Mouse (Mus musculus): ENCODE measurements around the gene Pcnx4. TPM values are rescaled to one million over a fixed set of nuclear protein-coding genes. Genes with fewer than 3 reads are reported as not detected.

Pcnx4 gene
- 1 to 10 TPM; 2.8 to 3.9 TPM for total RNA-seq (2021)
- long read RNA-seq, experiment 1, full-length matches to known transcripts = 5 of 10 reads
- long read RNA-seq, experiment 1, partial matches to known transcripts = 2 of 10 reads
- long read RNA-seq, experiment 1, other reads (novel, unspliced or antisense) = 3 of 10 reads
- long read RNA-seq, experiment 2, full-length matches to known transcripts = 3 of 6 reads
- long read RNA-seq, experiment 2, partial matches to known transcripts = 3 of 6 reads
- long read RNA-seq, experiment 2, other reads (novel, unspliced or antisense) = 0 of 6 reads

GRCm38 (mm10) chr12:72536021-72536597, at the start of gene Pcnx4:
TSS of gene Pcnx4 (plus strand) at chr12:72536383.
- DNase-seq = peak; percentile 98

DNA sequence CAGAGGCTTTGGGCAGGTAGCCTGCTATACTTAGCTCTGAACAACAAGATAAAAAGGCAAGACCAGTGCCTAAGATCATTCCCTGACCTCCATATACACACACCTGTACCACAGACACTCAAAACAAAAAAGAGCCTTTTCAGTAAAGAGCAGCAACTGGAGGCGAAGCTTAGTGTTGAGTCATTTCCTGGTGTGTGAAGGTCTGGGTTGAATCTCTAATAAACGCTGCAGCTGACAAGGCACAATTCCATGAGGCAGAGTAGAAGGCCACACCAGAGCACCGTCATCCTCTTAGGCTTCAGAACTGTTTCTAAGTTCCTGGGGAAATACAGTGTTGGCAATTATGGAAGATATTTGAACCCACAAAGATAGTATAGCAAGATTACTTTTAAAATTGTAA, 48.7 kb upstream of the Pcnx4 start:
- DNase-seq = no peak

DNA sequence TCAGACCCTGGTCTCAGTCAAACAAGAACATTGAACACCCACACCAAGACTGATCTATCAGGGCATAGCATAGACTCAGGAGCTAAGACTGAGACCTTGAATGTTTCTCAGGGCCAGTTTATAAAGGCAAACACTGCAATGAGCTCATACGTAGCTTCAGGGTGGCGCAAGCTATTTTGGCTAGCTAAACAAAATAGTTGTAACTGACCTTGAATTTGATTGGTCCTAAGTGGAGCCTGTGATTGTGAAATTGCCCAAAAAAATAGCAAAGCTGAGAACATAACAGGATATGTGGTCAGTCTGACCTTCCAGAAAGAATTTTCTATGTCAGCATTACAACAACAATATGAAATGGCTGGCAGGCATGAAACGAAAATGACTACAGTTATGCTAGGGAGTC, 46.2 kb upstream of the Pcnx4 start:
- no peak for DNase-seq

GRCm38 (mm10) chr12:72491063-72491719, 45.0 kb upstream of the Pcnx4 start:
- no peak for DNase-seq

GRCm38 (mm10) chr12:72496866-72497600, 39.1 kb upstream of the Pcnx4 start:
- no peak for DNase-seq

DNA sequence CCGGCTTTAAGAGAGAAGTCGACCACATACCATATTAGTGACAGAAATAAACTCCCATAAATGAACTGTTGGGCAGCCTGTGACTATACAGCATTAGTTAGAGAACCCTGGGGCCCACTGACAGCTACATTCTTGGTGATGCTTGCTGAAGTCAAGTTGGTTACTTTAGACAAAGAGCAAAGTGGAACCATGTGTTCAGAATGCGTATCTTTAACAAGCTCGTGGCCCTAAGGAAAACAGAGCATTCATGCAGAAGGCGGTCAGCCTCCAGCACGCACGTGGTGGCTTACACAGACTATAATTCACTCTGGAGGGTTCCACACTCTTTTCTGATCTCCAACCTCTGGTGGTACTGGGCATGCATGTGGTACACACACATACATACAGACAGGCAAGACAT, 26.6 kb upstream of the Pcnx4 start:
- DNase-seq = no peak

GRCm38 (mm10) chr12:72515446-72515845, 20.7 kb upstream of the Pcnx4 start:
- DNase-seq = no peak

DNA sequence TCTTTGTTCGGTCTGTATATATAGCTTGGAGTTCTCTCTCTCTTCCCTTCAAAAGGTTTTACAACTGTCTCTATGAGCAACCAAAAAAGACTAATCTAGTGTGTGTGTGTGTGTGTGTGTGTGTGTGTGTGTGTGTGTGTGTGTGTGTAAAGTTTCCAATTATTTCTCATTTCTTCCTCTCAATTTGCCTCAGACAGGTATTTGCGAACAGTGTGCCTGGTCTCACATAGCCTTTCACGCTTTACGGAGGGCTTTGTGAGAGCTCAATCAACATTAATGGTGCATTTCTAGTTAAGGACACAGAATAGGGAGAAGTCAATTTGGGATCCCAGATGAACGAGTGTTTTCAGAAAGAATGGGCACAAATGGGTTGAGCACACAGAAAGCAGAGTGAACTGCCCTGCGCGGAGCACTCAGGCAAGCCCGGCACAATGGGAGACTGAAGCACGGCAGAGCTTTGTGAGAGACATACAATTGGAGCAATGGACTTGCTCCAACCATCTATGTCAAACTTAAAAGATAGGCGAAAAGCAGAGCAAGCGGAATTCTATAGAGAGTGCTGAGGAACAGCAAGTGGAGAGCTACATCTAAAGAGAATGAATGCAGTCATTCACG, 18.0 kb upstream of the Pcnx4 start:
- DNase-seq = no peak

- DNase-seq = no peak
These were observed 16.8 kb upstream of the Pcnx4 start for GRCm38 (mm10) chr12:72519352-72519751.

- no peak for DNase-seq
These were observed 16.3 kb upstream of the Pcnx4 start for GRCm38 (mm10) chr12:72519855-72520254.

DNA sequence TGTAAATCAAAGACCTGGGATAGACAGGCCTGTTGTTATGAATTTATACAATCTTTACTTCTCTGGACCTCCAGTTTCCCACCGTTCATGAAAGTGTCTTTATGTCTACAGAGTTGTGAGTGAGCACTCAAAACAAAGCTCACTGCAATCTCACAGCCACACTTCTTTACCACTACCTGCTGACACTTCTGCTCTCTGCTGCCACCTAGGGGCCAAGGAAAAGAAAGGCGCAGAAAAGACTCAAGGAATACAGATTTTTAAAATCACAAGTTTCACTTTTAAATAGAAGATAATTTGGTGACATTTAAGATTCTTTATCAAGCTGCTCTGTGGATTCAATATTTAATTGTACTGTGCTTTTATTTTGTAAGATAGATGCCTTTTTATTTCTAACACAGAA, 15.5 kb upstream of the Pcnx4 start:
- peak; percentile 67 for DNase-seq

DNA sequence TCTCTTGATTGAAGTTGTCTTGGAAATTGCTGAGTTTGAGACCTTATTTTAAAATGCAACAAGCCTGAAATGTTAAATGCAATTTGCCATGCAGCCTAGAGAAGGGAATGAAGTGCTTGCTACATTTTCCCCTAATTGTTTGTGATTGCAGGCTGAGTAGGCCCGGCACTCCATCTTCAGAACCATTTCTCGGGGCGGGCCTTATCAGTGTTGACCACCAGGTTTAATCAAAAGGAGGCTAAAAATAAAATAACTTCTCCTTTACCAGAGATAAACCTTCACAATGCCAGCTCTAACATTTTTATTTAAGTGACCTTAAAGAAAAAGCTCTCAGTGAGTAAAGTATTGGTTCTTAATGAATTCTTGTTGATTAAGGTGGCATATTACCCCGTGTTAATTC, 10.6 kb upstream of the Pcnx4 start:
- DNase-seq = no peak

GRCm38 (mm10) chr12:72532303-72532702, 3.9 kb upstream of the Pcnx4 start:
- DNase-seq = no peak

DNA sequence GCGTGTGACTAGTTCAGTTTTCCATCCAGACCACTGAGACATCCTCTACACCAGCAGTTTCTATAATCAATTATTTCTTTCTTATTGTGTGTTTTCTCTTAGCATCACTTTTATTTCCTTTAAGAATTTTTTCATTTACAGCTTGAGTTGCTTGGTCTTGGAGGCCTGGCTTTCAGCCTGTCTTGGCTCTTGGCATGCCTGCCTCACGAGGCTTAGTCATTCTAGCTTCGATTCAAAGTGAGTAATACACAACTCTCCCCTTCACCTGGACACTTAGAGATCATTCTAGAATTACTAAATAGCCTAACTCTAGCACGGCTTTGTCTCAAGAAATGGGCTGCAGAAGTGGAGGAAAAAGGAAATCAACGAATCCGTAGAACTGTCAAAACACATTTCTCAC, 2.2 kb upstream of the Pcnx4 start:
- no peak for DNase-seq

GRCm38 (mm10) chr12:72535599-72535998, 584 bp upstream of the Pcnx4 start:
- no peak for DNase-seq

DNA sequence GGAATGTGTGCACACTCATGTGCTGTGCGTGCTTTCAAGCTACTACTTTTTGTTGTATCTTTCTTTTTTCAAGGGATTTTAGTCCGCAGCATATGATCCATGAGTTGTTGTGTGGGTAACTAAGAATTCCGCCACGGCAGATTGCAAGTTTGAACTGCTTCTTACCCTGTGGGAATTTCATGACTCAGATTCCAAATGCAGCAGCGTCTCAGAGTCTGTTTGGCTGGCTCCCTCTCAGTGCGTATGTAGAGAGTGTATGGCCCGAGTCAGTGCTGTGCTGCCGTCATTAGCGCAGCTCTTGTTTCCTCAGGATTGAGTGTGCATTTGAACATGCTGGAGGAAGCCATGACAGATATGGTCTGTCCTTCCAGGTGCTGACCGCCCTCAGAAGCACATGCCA, 2.4 kb downstream of the Pcnx4 start:
- no peak for DNase-seq

- DNase-seq = no peak
These were observed 18.2 kb downstream of the Pcnx4 start for GRCm38 (mm10) chr12:72554347-72554746.

GRCm38 (mm10) chr12:72564281-72564795, 28.2 kb downstream of the Pcnx4 start:
- DNase-seq = no peak

- DNase-seq = no peak
These were observed 45.8 kb downstream of the Pcnx4 start for GRCm38 (mm10) chr12:72582021-72582420.

- no peak for DNase-seq
These were observed 46.9 kb downstream of the Pcnx4 start for GRCm38 (mm10) chr12:72583099-72583498.

- no peak for DNase-seq
These were observed 49.2 kb downstream of the Pcnx4 start for GRCm38 (mm10) chr12:72585339-72585738.

GRCm38 (mm10) chr12:72592991-72593390, 56.8 kb downstream of the Pcnx4 start:
- DNase-seq = no peak
